Mouse (Mus musculus): ENCODE measurements around the gene Magea8. TPM values are rescaled to one million over a fixed set of nuclear protein-coding genes. Genes with fewer than 3 reads are reported as not detected.
"Not testable (repeated sequence)": the region's sequence is repeated elsewhere in the genome, so short reads cannot be mapped to it uniquely, and the experiment has no call there.

Magea8 gene
- polyA plus RNA-seq (2014; fragmentation: Nextera tagmentation; extraction: Ambion mirVana): not detected in 2 replicates

DNA sequence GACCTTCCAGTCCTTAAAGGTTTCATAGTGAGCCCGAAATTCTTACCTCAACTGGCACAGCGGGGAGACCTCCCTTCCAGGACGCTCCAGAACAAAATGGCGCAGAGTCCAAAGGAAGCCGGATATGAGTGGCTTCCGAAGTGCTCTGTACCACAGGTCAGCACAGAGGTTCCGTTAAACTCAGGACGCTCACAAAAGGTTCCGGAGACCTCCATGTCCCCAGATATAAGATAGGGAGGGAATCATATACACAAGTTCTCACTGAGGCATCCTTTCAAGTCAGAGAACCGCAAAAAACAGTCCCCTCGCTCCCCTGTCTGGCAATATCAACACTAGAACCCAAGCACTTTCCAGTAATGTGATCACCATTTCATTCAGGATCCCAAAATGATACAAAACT lies at the start of gene Magea8:
Gene Magea8 (minus strand): TSS at position 101 of the 400 bp plus-strand sequence.
- not testable (repeated sequence) for H3K27ac ChIP-seq (replicated peaks; ENCODE audit: low read depth, low read length); H3K9ac ChIP-seq (replicated peaks; ENCODE audit: low read length); H3K4me3 ChIP-seq (ENCODE audit: low read depth, low read length); H3K36me3 ChIP-seq (replicated peaks; ENCODE audit: control insufficient read depth, insufficient read depth, low read depth, low read length); ATAC-seq (replicated peaks; ENCODE audit: insufficient number of reproducible peaks, low FRiP score, low TSS enrichment, low read depth); H3K4me2 ChIP-seq (ENCODE audit: low read depth, low read length); H3K9me3 ChIP-seq (replicated peaks; ENCODE audit: control insufficient read depth, low read length); H3K4me1 ChIP-seq (ENCODE audit: control insufficient read depth, insufficient read depth, low read length); DNase-seq (ENCODE audit: low spot score); H3K27me3 ChIP-seq (ENCODE audit: control insufficient read depth, insufficient read depth, low read length)
- 88% methylated on average over 10 of the region's 11 CpGs for WGBS

DNA sequence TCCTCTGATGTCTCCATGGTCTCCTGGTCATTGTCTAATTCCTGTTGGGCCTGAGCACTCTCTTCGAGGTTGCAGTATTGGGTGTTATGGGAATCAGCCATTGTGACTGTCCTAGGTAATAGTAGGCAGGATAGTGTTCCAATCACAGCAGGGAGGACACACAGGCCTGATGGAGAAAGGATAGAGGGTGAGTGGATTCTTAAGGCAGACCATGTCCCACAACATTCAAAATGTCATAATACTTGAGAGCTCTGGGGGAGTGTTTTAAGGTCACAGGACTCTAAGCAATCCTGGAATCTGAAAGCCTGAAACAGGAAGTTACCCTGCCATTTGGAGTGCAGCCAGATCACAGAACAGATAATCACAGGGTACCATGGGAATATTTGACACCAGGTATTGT lies 46.2 kb downstream of the Magea8 start, which contains the start of gene Magea3:
Gene Magea3 (minus strand): TSS at position 101 of the 400 bp plus-strand sequence.
- not testable (repeated sequence) for ATAC-seq (replicated peaks; ENCODE audit: insufficient number of reproducible peaks, low FRiP score, low TSS enrichment, low read depth); H3K36me3 ChIP-seq (replicated peaks; ENCODE audit: control insufficient read depth, insufficient read depth, low read depth, low read length); H3K27ac ChIP-seq (replicated peaks; ENCODE audit: low read depth, low read length); H3K4me2 ChIP-seq (ENCODE audit: low read depth, low read length); DNase-seq (ENCODE audit: low spot score); H3K4me3 ChIP-seq (ENCODE audit: low read depth, low read length); H3K27me3 ChIP-seq (ENCODE audit: control insufficient read depth, insufficient read depth, low read length); H3K4me1 ChIP-seq (ENCODE audit: control insufficient read depth, insufficient read depth, low read length); H3K9me3 ChIP-seq (replicated peaks; ENCODE audit: control insufficient read depth, low read length); H3K9ac ChIP-seq (replicated peaks; ENCODE audit: low read length)
- 69% methylated on average over 1 of the region's 1 CpGs for WGBS

DNA sequence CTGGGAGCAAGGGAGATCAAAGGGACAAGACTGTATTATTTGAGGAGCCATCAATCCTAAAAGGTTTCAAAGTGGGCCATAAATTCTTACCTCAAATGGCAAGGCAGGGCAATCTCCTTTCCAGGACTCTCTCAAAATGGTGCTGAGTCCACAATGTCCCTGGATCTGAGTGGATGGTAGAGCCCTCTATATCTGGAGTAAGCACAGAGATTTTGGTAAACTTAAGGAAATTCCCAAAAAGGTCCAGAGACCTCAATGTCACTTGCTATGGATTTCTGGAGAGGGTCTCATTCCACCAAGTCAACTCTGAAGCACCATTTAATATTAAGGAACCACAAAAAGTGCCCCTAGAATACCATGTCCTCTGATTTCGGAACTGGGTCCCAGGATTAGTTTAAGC lies 59.8 kb downstream of the Magea8 start, which contains the start of gene Magea6:
Gene Magea6 (minus strand): TSS at position 101 of the 400 bp plus-strand sequence.
- H3K4me1 ChIP-seq (ENCODE audit: control insufficient read depth, insufficient read depth, low read length); H3K27ac ChIP-seq (replicated peaks; ENCODE audit: low read depth, low read length); H3K4me3 ChIP-seq (ENCODE audit: low read depth, low read length); H3K27me3 ChIP-seq (ENCODE audit: control insufficient read depth, insufficient read depth, low read length); H3K4me2 ChIP-seq (ENCODE audit: low read depth, low read length); ATAC-seq (replicated peaks; ENCODE audit: insufficient number of reproducible peaks, low FRiP score, low TSS enrichment, low read depth); H3K9me3 ChIP-seq (replicated peaks; ENCODE audit: control insufficient read depth, low read length); H3K9ac ChIP-seq (replicated peaks; ENCODE audit: low read length); DNase-seq (ENCODE audit: low spot score); H3K36me3 ChIP-seq (replicated peaks; ENCODE audit: control insufficient read depth, insufficient read depth, low read depth, low read length): not testable (repeated sequence)
- WGBS: 67% methylated on average over 1 of the region's 1 CpGs

Other genes starting within 250 kb of the Magea8 start
- not detected in 2 replicates for gene Cldn34b1, start 105.6 kb downstream of the Magea8 start, polyA plus RNA-seq (2014; fragmentation: Nextera tagmentation; extraction: Ambion mirVana)
- not detected in 2 replicates for gene Magea6, start 59.9 kb downstream of the Magea8 start, polyA plus RNA-seq (2014; fragmentation: Nextera tagmentation; extraction: Ambion mirVana)
- not detected in 2 replicates for gene Magea3, start 46.3 kb downstream of the Magea8 start, polyA plus RNA-seq (2014; fragmentation: Nextera tagmentation; extraction: Ambion mirVana)
- gene Magea5, start 67.3 kb upstream of the Magea8 start, polyA plus RNA-seq (2014; fragmentation: Nextera tagmentation; extraction: Ambion mirVana): not detected in 2 replicates
- not detected in 2 replicates for gene Magea1, start 93.9 kb upstream of the Magea8 start, polyA plus RNA-seq (2014; fragmentation: Nextera tagmentation; extraction: Ambion mirVana)
- gene Magea2, start 97.8 kb upstream of the Magea8 start, polyA plus RNA-seq (2014; fragmentation: Nextera tagmentation; extraction: Ambion mirVana): 0.21 TPM in 1 of 2 replicates, not detected in the other
- gene Cldn34b2, start 132.6 kb upstream of the Magea8 start, polyA plus RNA-seq (2014; fragmentation: Nextera tagmentation; extraction: Ambion mirVana): not detected in 2 replicates
- gene Sat1, start 220.6 kb upstream of the Magea8 start, polyA plus RNA-seq (2014; fragmentation: Nextera tagmentation; extraction: Ambion mirVana): 107 and 112 TPM in 2 replicates

All from embryonic facial prominence, embryonic 11.5 days (tissue).